Mouse (Mus musculus) lung, embryonic 14.5 days (tissue): ENCODE results near the gene Prr36. TPM values are rescaled to one million over a fixed set of nuclear protein-coding genes. Genes with fewer than 3 reads are reported as not detected.
"Not testable (repeated sequence)": the region's sequence is repeated elsewhere in the genome, so short reads cannot be mapped to it uniquely, and the experiment has no call there.

Experiments used
- ATAC-seq: fragments of 200-750 bp; cut with Nextera tagmentation; 2 replicates; pipeline ENCODE4 v1.8.0; 2017; ENCODE audit warnings: mild to moderate bottlenecking, moderate TSS enrichment, moderate library complexity; ENCODE audit not compliant: insufficient read depth
- DNase-seq: peaks from one replicate; pipeline ENCODE4 v3.0.0-alpha.2; 2015
- H3K27ac ChIP-seq: fragments of 300-500 bp; sonication (generic); 2 replicates; pipeline ENCODE4 v1.5.1; 2014; ENCODE audit warnings: low read depth, mild to moderate bottlenecking, moderate library complexity
- H3K27me3 ChIP-seq: fragments of 300-500 bp; sonication (generic); 2 replicates; pipeline ENCODE4 v1.6.1; 2014; ENCODE audit warnings: low read length, control low read depth; ENCODE audit not compliant: insufficient read depth
- H3K36me3 ChIP-seq: fragments of 300-500 bp; sonication (generic); 2 replicates; pipeline ENCODE4 v1.6.1; 2014; ENCODE audit warnings: control low read depth; ENCODE audit not compliant: insufficient read depth
- H3K4me1 ChIP-seq: fragments of 300-500 bp; sonication (generic); 2 replicates; pipeline ENCODE4 v1.6.1; 2014; ENCODE audit warnings: antibody characterized with exemption, control low read depth; ENCODE audit not compliant: insufficient read depth
- H3K4me2 ChIP-seq: fragments of 300-500 bp; sonication (generic); 2 replicates; pipeline ENCODE4 v1.6.1; 2014; ENCODE audit warnings: mild to moderate bottlenecking
- H3K4me3 ChIP-seq: fragments of 300-500 bp; sonication (generic); 2 replicates; pipeline ENCODE4 v1.5.1; 2014; ENCODE audit warnings: low read depth, low read length
- H3K9ac ChIP-seq: fragments of 300-500 bp; sonication (generic); 2 replicates; pipeline ENCODE4 v1.6.1; 2014
- H3K9me3 ChIP-seq: fragments of 300-500 bp; sonication (generic); 2 replicates; pipeline ENCODE4 v1.6.1; 2016; ENCODE audit warnings: low read depth, low read length, control low read depth
- CTCF ChIP-seq: IDR thresholded peaks from 2 replicates; pipeline ENCODE4 v1.5.1; 2016; ENCODE audit warnings: antibody characterized with exemption, low read depth
- WGBS: fragments of 180-500 bp; shearing (Covaris S2); extraction: QIAGEN DNeasy Blood & Tissue Kit; methylation state at CpG from one replicate; pipeline ENCODE4 v1.1.7; 2014; 5-methylcytosine and 5-hydroxymethylcytosine counted together
- polyA plus RNA-seq: library from polyadenylated mRNA; unstranded; fragments of >200 nt; fragmentation: Nextera tagmentation; extraction: Ambion mirVana; gene quantifications from 2 replicates; pipeline ENCODE4 v1.2.1, GENCODE M21; 2014

Prr36 gene
- polyA plus RNA-seq, 1 experiment from 2014 or later, result 9.7 TPM

DNA sequence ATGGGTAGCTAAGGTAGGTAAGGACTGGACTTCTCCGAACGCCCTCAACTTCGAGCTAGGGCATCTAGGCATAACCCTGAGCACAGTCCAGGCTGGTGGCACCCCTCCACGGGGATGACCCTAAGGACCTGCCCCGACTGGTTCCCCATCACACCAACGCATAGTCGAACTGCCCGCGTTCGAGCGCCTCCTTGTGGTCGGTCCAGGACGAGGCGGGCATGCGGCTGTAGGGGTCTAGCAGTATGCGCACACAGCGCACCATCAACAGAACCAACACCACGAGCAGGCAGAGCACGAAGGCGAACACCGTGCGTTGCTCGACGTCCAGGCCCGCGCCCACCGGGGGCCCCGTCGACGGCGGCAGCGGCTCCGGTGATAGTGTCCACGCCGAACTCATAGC lies 41.0 kb upstream of the Prr36 start:
- Histone ChIP-seq H3K27ac (peak overlapping the region; percentile 83; the same call in 1 of the 2 replicates), H3K36me3 (peaks cover 67% of the 10 kb centered on the region), H3K27me3 (no peaks in the 10 kb centered on the region), H3K4me2 (peak overlapping the region; percentile 77), H3K4me3 (peak overlapping the region; percentile 82), H3K9ac (peak overlapping the region; percentile 85), H3K9me3 (no peaks in the 10 kb centered on the region), H3K4me1 (no peaks in the 10 kb centered on the region)
- DNase-seq (peak; percentile 90), ATAC-seq (peak; percentile 59)
- peak; percentile 98 for TF ChIP-seq CTCF
- 2% methylated on average over 35 of the region's 35 CpGs for WGBS

DNA sequence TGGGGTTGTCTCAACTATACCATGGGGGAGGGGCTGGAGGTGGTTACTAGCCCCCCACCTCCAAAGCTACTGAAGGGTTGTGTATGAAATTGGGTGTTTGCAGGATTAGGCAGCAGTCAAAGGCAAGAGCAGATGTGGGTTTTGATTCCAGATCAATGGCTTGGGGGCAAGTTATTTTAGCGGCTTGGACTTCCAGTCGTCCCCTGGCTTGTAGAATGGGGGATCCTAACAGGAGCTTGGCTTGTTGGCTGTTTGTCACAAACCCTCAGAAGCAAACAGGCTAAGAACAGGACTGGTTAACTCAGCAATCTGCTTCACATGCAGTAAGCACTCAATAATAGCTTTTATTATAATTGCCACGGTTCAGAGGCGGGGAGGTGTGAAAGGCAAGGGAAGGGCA lies 40.1 kb upstream of the Prr36 start:
- Histone ChIP-seq H3K4me3 (no peak overlapping the region), H3K36me3 (peaks cover 59% of the 10 kb centered on the region)

DNA sequence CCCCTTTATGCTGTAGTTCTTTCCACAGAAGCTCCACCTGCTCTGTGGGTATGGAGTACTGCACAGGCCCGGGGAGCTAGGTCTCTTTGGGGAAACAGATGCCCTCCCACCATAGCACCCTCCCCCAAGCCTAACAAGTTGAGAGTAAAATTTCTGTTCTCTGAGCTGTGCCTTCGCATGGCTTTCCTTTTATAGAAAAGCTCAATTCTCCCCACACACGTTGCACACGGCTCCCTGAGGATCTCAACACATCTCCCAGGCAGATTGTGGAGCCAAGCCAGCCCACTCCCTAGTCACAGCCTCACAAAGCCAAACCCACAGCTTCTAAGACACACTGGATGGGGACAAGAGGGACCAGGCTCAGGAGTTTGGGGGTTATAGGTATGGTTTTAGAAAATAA lies 39.7 kb upstream of the Prr36 start:
- DNase-seq, result peak; percentile 28

More for the DNA sequence above, 40.1 kb upstream of the Prr36 start:
- ATAC-seq, result no peak
- TF ChIP-seq CTCF, result no peak
- Histone ChIP-seq H3K27ac (no peak overlapping the region; the same call in 1 of the 2 replicates), H3K4me1 (0 out of 2 replicates have a peak, but pooled peaks cover 3% of the 10 kb centered on the region), H3K9me3 (no peaks in the 10 kb centered on the region), H3K4me2 (peak overlapping the region; percentile 77), H3K27me3 (no peaks in the 10 kb centered on the region), H3K9ac (no peak overlapping the region; the same call in 1 of the 2 replicates)
- 78% methylated on average over 4 of the region's 4 CpGs for WGBS
- no peak for DNase-seq

DNA sequence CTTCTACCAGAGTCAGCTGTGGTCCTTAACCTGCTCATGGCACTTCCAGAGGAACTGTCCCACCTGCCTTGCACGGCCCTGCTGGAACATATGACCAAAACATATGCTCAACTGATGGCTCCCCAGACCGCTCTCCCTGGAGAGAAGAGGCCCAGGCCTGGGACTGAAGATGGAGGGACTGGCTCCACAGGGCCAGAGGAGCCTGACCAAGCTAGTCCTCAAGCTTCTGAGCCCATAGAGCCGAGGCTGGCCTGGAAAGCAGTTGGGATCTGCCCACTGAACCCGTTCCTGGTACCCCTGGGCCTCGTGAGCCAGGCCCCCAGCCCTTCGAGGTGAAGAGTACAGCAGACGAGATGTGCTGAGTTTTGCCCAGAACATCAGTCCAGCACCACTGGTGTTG lies 38.2 kb upstream of the Prr36 start:
- H3K9me3 ChIP-seq, DNase-seq, H3K27ac ChIP-seq, ATAC-seq, H3K27me3 ChIP-seq, H3K4me1 ChIP-seq, H3K4me2 ChIP-seq, H3K4me3 ChIP-seq, H3K9ac ChIP-seq: not testable (repeated sequence)
- WGBS, result 80% methylated on average over 7 of the region's 7 CpGs
- peaks cover 41% of the 10 kb centered on the region for H3K36me3 ChIP-seq

More for the DNA sequence above, 39.7 kb upstream of the Prr36 start:
- Histone ChIP-seq H3K36me3 (peaks cover 54% of the 10 kb centered on the region), H3K27ac (no peak overlapping the region), H3K4me3 (no peak overlapping the region), H3K4me1 (0 out of 2 replicates have a peak, but pooled peaks cover 3% of the 10 kb centered on the region), H3K27me3 (no peaks in the 10 kb centered on the region), H3K4me2 (peak overlapping the region; percentile 77), H3K9me3 (no peaks in the 10 kb centered on the region), H3K9ac (no peak overlapping the region; the same call in 1 of the 2 replicates)
- ATAC-seq, result no peak
- 48% methylated on average over 4 of the region's 4 CpGs for WGBS
- TF ChIP-seq CTCF, result no peak

DNA sequence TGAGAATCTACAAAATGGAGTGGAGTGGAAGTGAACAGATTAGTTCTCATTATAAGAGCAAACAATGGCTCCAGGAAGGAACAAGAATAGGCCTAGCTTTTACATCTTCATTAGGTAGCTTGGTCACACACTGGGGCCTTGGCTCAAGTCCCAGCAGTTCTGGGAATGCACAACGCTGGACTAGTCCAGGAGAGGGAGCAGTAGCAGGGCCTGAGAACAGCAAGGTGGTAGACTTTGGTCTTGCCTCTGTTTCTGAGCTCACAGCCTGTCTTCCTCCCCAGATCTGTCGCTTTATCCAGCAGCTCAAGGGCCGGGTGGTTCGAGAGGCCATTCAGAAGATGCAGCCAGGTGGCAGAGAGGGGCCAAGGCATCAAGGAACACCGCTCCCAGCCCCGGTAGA lies 36.7 kb upstream of the Prr36 start:
- H3K4me2 ChIP-seq, result peak overlapping the region; percentile 81
- ATAC-seq (no peak), DNase-seq (peak; percentile 75)
- no peaks in the 10 kb centered on the region for H3K9me3 ChIP-seq
- 57% methylated on average over 6 of the region's 6 CpGs for WGBS
- no peak overlapping the region for H3K27ac ChIP-seq
- peak overlapping the region; percentile 73 for H3K4me3 ChIP-seq
- H3K27me3 ChIP-seq, result no peaks in the 10 kb centered on the region
- H3K36me3 ChIP-seq, result peaks cover 35% of the 10 kb centered on the region
- H3K9ac ChIP-seq, result peak overlapping the region; percentile 67
- H3K4me1 ChIP-seq, result 0 out of 2 replicates have a peak, but pooled peaks cover 3% of the 10 kb centered on the region
- TF ChIP-seq CTCF, result peak; percentile 58

DNA sequence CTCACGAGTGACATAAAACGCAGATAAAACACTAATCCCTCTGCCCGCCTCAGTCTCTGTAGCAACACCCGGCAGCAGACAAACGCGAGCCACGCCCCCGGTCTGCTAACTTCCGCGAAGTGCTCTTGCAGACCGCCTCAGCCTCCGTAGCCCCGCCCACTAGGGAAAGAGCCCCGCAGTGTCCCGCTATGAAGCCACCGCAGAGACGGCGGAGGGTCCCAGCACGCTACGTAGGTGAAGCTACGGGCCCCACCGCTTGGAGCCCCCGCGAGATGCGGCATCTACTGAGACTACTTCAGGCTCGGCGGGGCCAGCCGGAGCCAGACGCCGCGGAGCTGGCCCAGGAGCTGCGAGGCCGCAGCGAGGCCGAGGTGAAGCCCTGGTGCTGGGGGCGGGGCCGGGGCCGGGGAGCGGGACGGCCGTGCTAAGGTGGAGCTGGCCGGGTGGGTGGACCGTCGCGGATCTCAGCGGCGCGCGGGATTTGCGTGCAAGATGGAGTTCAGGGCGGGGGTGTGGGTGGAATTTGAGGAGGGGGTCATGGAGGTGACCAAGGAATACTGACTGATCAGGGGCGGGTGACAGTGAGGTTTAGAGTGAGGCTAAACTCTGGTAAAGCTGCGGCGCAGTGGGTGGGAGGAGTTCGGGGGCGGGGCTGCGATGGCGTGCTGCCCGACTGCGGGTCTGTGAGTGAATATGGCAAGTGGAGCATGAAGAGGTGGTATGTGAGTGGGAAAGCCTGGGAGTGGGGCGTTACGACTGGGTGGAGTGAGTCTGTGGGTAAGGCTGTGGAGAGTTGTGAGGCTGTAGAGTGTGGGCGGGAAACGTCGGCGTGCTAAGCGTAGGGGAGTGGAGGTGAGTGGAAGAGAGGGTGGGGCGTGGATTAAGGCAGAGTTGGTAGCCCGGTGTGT lies 35.9 kb upstream of the Prr36 start, which contains the start of gene Snapc2:
Snapc2 (plus strand) TSS at position 147 of the 908 bp plus-strand sequence.
- no peak for TF ChIP-seq CTCF
- DNase-seq (peak; percentile 99), ATAC-seq (peak; percentile 91)

More for the DNA sequence above, 35.9 kb upstream of the Prr36 start, which contains the start of gene Snapc2:
- no peaks in the 10 kb centered on the region for H3K27me3 ChIP-seq
- no peaks in the 10 kb centered on the region for H3K9me3 ChIP-seq
- 1% methylated on average over 69 of the region's 69 CpGs for WGBS
- 0 out of 2 replicates have a peak, but pooled peaks cover 3% of the 10 kb centered on the region for H3K4me1 ChIP-seq
- H3K36me3 ChIP-seq, result peaks cover 39% of the 10 kb centered on the region
- peak within 1 kb of the TSS; percentile 67 for H3K9ac ChIP-seq
- peak within 1 kb of the TSS; percentile 73 for H3K4me3 ChIP-seq
- peak within 1 kb of the TSS; percentile 81 for H3K4me2 ChIP-seq
- peak within 1 kb of the TSS; percentile 84 for H3K27ac ChIP-seq
